Mouse (Mus musculus) hindbrain, embryonic 13.5 days (tissue): Measurements from ENCODE around the gene Irf3. TPM values are rescaled to one million over a fixed set of nuclear protein-coding genes. Genes with fewer than 3 reads are reported as not detected.

Experiments
- ATAC-seq: fragments of 200-750 bp; cut with Nextera tagmentation; 2 replicates; pipeline ENCODE4 v1.8.0; 2017; ENCODE audit warnings: moderate TSS enrichment; ENCODE audit not compliant: low FRiP score
- H3K27ac ChIP-seq: fragments of 300-500 bp; sonication (generic); 2 replicates; pipeline ENCODE4 v1.5.1; 2015; ENCODE audit warnings: inconsistent platforms, mild to moderate bottlenecking, moderate library complexity
- H3K27me3 ChIP-seq: fragments of 300-500 bp; sonication (generic); 2 replicates; pipeline ENCODE4 v1.6.1; 2015; ENCODE audit warnings: mild to moderate bottlenecking, inconsistent platforms
- H3K36me3 ChIP-seq: fragments of 300-500 bp; sonication (generic); 2 replicates; pipeline ENCODE4 v1.6.1; 2015; ENCODE audit warnings: mild to moderate bottlenecking, inconsistent platforms
- H3K4me1 ChIP-seq: fragments of 300-500 bp; sonication (generic); replicated peaks from 2 replicates; pipeline ENCODE4 v1.6.1; 2015; ENCODE audit warnings: inconsistent platforms
- H3K4me2 ChIP-seq: fragments of 300-500 bp; sonication (generic); 2 replicates; pipeline ENCODE4 v1.6.1; 2015; ENCODE audit warnings: inconsistent platforms, mild to moderate bottlenecking, moderate library complexity
- H3K4me3 ChIP-seq: fragments of 300-500 bp; sonication (generic); 2 replicates; pipeline ENCODE4 v1.5.1; 2015; ENCODE audit warnings: mild to moderate bottlenecking, inconsistent platforms
- H3K9ac ChIP-seq: fragments of 300-500 bp; sonication (generic); 2 replicates; pipeline ENCODE4 v1.6.1; 2015; ENCODE audit warnings: mild to moderate bottlenecking, inconsistent platforms
- H3K9me3 ChIP-seq: fragments of 300-500 bp; sonication (generic); 2 replicates; pipeline ENCODE4 v1.6.1; 2016; ENCODE audit warnings: inconsistent platforms
- WGBS: fragments of 180-500 bp; shearing (Covaris S2); methylation state at CpG from one replicate; pipeline ENCODE4 v1.1.7; 2015; 5-methylcytosine and 5-hydroxymethylcytosine counted together
- polyA plus RNA-seq: library from polyadenylated mRNA; unstranded; fragments of >200 nt; fragmentation: Nextera tagmentation; extraction: Ambion mirVana; gene quantifications from 2 replicates; pipeline ENCODE4 v1.2.1, GENCODE M21; 2015

Gene Irf3
- polyA plus RNA-seq, 1 experiment from 2014 or later, result 66.7 TPM

DNA sequence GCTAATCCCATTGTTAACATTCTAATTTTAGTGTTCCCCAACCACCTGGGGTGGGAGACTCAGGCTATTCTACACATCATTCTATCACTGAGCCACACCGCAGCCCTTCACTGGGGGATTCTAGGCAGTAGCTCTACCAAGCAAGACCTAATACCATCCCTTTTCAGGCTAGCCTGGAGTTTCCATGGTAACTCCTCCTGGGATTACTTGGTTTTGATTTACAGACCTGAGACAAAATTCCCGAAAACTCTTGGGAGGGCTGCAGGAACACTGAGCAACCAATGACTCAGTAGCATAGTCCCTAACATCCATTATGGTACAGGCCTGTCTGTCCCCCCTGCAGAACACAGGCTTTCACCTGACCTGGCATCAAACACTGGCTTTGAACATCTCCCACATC is 28.8 kb downstream of the Irf3 start:
- Histone ChIP-seq H3K4me3 (no peak overlapping the region), H3K4me1 (peaks cover 15% of the 10 kb centered on the region), H3K27me3 (no peaks in the 10 kb centered on the region), H3K9ac (no peak overlapping the region), H3K9me3 (no peaks in the 10 kb centered on the region), H3K36me3 (peaks cover 49% of the 10 kb centered on the region), H3K27ac (peak overlapping the region; percentile 42), H3K4me2 (no peak overlapping the region)
- 42% methylated on average over 2 of the region's 2 CpGs for WGBS
- ATAC-seq, result peak; percentile 46; the same call in 1 of the 2 replicates

GRCm38 (mm10) chr7:45027761-45028160 is 30.3 kb downstream of the Irf3 start:
- 87% methylated on average over 9 of the region's 9 CpGs for WGBS
- H3K36me3 ChIP-seq, result peaks cover 64% of the 10 kb centered on the region

DNA sequence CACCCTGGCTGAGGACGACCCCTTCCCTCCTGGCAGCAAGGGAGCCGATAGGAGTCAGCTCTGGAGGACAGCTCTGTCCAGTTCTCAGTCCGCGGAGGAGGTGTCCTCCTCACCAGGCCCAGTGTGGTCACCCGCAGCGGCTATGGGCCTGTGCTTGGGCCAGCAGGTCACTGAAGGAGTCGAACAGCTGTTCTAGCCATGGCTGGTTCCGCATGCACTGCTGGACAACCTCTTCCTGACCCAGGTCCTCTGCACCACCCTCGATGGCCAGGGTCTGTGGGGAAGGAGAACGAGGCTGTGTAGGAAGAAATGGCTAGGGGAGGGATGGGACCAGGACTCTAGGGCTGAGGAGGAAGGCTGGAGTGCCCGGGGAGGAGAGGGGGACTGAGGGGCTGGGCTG is 30.9 kb downstream of the Irf3 start:
- Histone ChIP-seq H3K4me3 (no peak overlapping the region), H3K27ac (no peak overlapping the region), H3K9ac (no peak overlapping the region), H3K9me3 (no peaks in the 10 kb centered on the region), H3K4me1 (peaks cover 15% of the 10 kb centered on the region), H3K4me2 (no peak overlapping the region), H3K36me3 (peaks cover 70% of the 10 kb centered on the region), H3K27me3 (no peaks in the 10 kb centered on the region)
- 91% methylated on average over 11 of the region's 11 CpGs for WGBS
- no peak for ATAC-seq

More at GRCm38 (mm10) chr7:45027761-45028160, 30.3 kb downstream of the Irf3 start:
- Histone ChIP-seq H3K27me3 (no peaks in the 10 kb centered on the region), H3K9me3 (no peaks in the 10 kb centered on the region), H3K27ac (no peak overlapping the region), H3K4me1 (peaks cover 15% of the 10 kb centered on the region), H3K4me2 (no peak overlapping the region), H3K9ac (no peak overlapping the region), H3K4me3 (no peak overlapping the region)
- no peak for ATAC-seq

DNA sequence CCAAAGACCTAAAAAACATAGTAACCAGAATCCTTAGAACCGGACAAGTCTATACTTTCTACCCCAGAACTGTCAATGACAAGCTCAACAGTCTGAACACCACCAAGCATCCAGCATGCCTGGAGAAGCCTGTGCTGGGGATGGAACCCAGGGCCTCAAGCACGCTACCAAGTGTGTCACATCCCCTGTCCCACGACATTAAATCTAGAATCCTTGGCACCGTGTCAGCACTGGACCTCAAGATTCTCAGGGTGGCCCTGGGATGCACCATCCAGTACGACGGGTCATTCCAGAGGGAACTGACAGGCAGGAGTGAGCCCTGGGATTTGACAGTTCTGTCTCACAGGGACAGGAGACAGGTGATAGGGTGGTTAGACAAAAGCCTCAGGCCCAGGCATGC is 32.5 kb downstream of the Irf3 start:
- no peak overlapping the region for H3K4me3 ChIP-seq
- no peaks in the 10 kb centered on the region for H3K27me3 ChIP-seq
- no peak overlapping the region for H3K27ac ChIP-seq
- no peak for ATAC-seq
- H3K9me3 ChIP-seq, result no peaks in the 10 kb centered on the region
- peaks cover 15% of the 10 kb centered on the region for H3K4me1 ChIP-seq
- 0 out of 2 replicates have a peak overlapping the region, but pooled peaks have one; percentile 13 for H3K9ac ChIP-seq
- H3K4me2 ChIP-seq, result no peak overlapping the region
- 92% methylated on average over 6 of the region's 6 CpGs for WGBS
- H3K36me3 ChIP-seq, result peaks cover 86% of the 10 kb centered on the region

DNA sequence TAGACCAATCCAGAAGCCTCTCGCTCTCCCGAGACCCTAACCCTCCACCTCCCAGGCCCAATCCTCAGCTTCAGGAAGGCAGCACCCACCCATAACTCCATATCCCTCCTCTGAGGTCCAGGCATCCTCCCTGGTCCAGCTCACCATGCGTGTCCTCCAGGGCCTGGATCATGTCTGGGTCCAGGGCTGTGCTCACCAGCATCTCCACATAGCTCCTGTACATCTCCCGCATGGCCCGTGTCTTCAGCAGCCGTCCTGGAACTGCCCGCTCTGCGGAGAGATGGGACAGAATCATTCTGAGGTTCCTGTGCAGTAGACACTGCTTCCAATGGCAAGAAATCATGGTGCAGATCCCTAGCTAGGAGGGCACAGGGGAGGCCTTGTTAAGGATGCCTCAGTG is 33.4 kb downstream of the Irf3 start:
- Histone ChIP-seq H3K9me3 (no peaks in the 10 kb centered on the region), H3K36me3 (peaks cover 95% of the 10 kb centered on the region), H3K4me3 (no peak overlapping the region), H3K4me1 (peaks cover 12% of the 10 kb centered on the region), H3K27me3 (no peaks in the 10 kb centered on the region), H3K9ac (0 out of 2 replicates have a peak overlapping the region, but pooled peaks have one; percentile 20), H3K4me2 (no peak overlapping the region), H3K27ac (no peak overlapping the region)
- 99% methylated on average over 8 of the region's 8 CpGs for WGBS
- ATAC-seq, result no peak

DNA sequence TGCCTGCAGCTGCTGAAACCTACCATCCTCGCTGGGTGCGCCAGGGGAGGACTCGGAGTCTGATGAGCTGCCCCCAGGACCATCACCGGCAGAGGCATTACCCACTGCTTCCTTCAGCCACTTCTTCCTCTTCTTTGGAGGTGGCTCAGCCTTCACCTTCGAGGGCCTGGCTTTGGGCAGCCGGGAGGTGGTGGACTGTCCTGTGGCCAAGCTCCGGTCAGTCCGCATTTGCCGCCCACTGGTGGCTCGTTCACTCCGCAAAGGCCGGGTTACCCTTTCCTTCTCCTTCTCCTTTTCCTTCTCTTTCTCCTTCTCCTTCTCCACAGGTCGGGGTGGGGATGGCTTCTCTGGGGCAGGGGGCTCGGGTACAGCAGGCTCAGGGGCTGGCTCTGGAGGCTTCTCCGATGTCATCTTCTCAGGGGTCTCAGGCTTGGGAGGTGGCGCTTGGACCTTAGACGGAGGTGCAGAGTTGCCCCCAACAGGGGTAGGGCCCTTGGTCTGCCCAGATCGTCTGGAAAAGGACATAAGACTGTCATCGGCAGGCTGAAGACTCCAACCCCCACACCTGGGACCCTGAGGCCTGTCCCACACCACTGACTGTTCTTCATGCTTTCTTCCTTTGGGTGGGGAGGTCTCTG is 36.4 kb downstream of the Irf3 start:
- Histone ChIP-seq H3K4me1 (no peaks in the 10 kb centered on the region), H3K36me3 (peaks cover 99% of the 10 kb centered on the region), H3K9ac (no peak overlapping the region), H3K27me3 (no peaks in the 10 kb centered on the region), H3K4me3 (no peak overlapping the region), H3K9me3 (no peaks in the 10 kb centered on the region), H3K27ac (no peak overlapping the region), H3K4me2 (no peak overlapping the region)
- no peak for ATAC-seq
- 94% methylated on average over 19 of the region's 19 CpGs for WGBS

- H3K4me1 ChIP-seq, result no peaks in the 10 kb centered on the region
- WGBS, result 96% methylated on average over 3 of the region's 3 CpGs
Measured at GRCm38 (mm10) chr7:45035631-45036030, 38.2 kb downstream of the Irf3 start.

DNA sequence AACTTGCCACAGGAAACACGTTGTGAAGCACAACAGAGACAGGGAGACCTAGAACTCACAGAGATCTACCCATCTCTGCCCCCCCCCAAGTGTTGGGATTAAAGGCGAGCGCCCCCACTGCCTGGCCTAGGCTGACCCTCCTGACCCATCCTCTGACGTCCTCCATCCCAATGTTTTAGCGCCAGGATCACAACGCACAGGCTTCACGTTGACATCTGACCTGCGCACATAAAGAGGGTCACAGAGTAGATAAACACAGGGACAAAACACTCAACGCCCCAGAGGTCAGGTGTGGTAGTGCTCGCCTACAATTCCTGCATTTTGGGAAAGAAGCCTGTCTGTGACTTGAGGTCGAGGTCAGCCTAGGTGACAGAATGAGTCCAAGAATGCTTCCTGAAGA is 39.3 kb downstream of the Irf3 start:
- Histone ChIP-seq H3K4me2 (no peak overlapping the region), H3K36me3 (peaks cover 99% of the 10 kb centered on the region), H3K4me1 (no peaks in the 10 kb centered on the region), H3K9ac (no peak overlapping the region), H3K4me3 (no peak overlapping the region), H3K9me3 (no peaks in the 10 kb centered on the region), H3K27me3 (no peaks in the 10 kb centered on the region), H3K27ac (no peak overlapping the region)
- WGBS, result 90% methylated on average over 11 of the region's 11 CpGs
- ATAC-seq, result no peak

More at GRCm38 (mm10) chr7:45035631-45036030, 38.2 kb downstream of the Irf3 start:
- Histone ChIP-seq H3K9me3 (no peaks in the 10 kb centered on the region), H3K4me3 (no peak overlapping the region), H3K9ac (no peak overlapping the region), H3K27me3 (no peaks in the 10 kb centered on the region), H3K4me2 (no peak overlapping the region), H3K36me3 (peaks cover 99% of the 10 kb centered on the region), H3K27ac (no peak overlapping the region)
- ATAC-seq, result no peak

DNA sequence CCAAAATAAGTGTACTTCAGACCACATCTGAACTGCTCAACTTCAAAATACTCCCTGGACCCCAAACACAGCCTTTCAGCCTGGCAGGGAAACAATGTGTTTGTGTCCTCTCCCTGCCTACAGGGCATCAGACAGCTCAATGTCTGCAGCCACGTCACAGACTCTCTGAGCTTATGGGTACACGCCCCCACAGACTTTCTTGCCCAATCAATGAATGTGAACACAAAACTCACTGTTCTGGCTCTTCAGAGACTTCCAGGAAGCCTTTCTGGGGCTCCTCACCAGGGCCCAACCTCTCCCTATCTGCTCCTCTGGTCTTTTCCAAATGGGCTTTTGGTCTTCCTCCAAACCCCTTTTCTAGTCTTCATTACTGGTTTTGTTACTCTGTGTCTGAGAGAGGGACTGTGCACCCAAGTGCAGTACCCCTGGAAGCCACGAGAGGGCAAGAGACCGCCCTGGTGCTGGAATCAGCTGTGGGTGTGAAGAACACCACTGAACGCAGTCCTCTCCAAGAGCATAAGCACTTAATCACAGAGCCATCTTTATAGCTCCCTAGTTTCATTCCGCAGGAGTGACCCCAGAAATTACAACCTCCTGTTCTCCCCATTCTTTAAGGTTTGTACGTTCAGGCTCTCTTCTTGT is 40.4 kb downstream of the Irf3 start:
- H3K36me3 ChIP-seq, result peaks cover 99% of the 10 kb centered on the region
- no peaks in the 10 kb centered on the region for H3K4me1 ChIP-seq
- no peak overlapping the region for H3K4me3 ChIP-seq
- H3K27ac ChIP-seq, result no peak overlapping the region
- H3K9ac ChIP-seq, result no peak overlapping the region
- no peaks in the 10 kb centered on the region for H3K27me3 ChIP-seq
- WGBS, result 70% methylated on average over 7 of the region's 7 CpGs
- H3K9me3 ChIP-seq, result no peaks in the 10 kb centered on the region
- no peak overlapping the region for H3K4me2 ChIP-seq
- ATAC-seq, result no peak

GRCm38 (mm10) chr7:45038411-45038810 is 41.0 kb downstream of the Irf3 start:
- WGBS, result 99% methylated on average over 9 of the region's 9 CpGs
- no peaks in the 10 kb centered on the region for H3K9me3 ChIP-seq
- no peaks in the 10 kb centered on the region for H3K4me1 ChIP-seq
- H3K4me3 ChIP-seq, result no peak overlapping the region
- H3K27ac ChIP-seq, result no peak overlapping the region
- H3K27me3 ChIP-seq, result no peaks in the 10 kb centered on the region
- no peak for ATAC-seq
- H3K4me2 ChIP-seq, result no peak overlapping the region
- peaks cover 99% of the 10 kb centered on the region for H3K36me3 ChIP-seq
- H3K9ac ChIP-seq, result no peak overlapping the region

DNA sequence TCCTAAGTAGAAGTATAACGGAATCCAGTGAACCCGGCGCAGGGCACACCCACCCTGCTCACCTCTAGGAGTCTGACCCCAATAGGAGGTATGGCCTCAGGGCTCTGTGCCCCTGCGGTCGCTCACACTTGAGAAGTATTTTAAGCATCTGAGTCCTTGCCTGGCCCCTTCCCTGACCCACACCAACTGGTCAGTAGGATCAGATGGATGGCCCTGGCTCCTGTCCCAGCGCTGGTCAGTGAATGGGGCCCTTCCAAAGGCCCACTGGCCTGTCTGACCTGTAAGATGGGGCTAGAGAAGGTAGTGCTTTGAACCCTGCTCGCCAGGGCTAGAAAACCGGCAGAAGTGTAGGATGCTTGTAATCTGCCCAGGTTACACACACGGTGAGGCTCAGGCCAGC is 43.4 kb downstream of the Irf3 start:
- no peak overlapping the region for H3K4me2 ChIP-seq
- no peak overlapping the region for H3K4me3 ChIP-seq
- no peak overlapping the region for H3K27ac ChIP-seq
- no peaks in the 10 kb centered on the region for H3K27me3 ChIP-seq
- WGBS, result 96% methylated on average over 9 of the region's 9 CpGs
- no peak overlapping the region for H3K9ac ChIP-seq
- H3K4me1 ChIP-seq, result no peaks in the 10 kb centered on the region
- H3K9me3 ChIP-seq, result no peaks in the 10 kb centered on the region
- ATAC-seq, result no peak
- H3K36me3 ChIP-seq, result peaks cover 99% of the 10 kb centered on the region

- 96% methylated on average over 14 of the region's 14 CpGs for WGBS
- no peak overlapping the region for H3K4me3 ChIP-seq
Measured at GRCm38 (mm10) chr7:45043307-45043706, 45.9 kb downstream of the Irf3 start.

DNA sequence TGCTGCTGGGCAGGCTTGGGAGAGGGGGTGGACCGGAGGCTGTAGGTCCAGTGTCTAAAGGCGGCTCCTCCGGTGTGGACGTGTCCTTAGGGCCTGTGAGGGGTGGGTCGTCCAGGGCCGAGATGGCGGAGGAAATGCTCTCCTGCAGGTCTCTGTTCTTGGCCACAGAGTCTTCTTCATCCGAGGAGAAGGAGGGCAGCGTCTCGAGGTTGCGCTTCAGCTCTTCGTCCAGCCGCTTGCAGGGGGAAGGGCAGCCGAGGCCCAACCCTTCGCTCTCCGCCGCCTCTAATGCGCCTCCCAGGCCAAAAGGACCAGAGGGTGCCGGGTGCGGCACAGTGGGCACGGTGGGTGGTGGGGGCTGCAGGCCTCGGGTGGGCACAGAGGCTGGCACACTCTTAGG is 48.3 kb downstream of the Irf3 start:
- no peak for ATAC-seq
- Histone ChIP-seq H3K4me3 (no peak overlapping the region), H3K36me3 (peaks cover 96% of the 10 kb centered on the region), H3K9ac (no peak overlapping the region), H3K4me1 (peaks cover 24% of the 10 kb centered on the region), H3K27me3 (no peaks in the 10 kb centered on the region), H3K4me2 (no peak overlapping the region), H3K27ac (no peak overlapping the region), H3K9me3 (no peaks in the 10 kb centered on the region)
- WGBS, result 95% methylated on average over 22 of the region's 22 CpGs

More at GRCm38 (mm10) chr7:45043307-45043706, 45.9 kb downstream of the Irf3 start:
- no peak overlapping the region for H3K27ac ChIP-seq
- no peaks in the 10 kb centered on the region for H3K27me3 ChIP-seq
- no peak overlapping the region for H3K9ac ChIP-seq
- peaks cover 99% of the 10 kb centered on the region for H3K36me3 ChIP-seq
- H3K4me2 ChIP-seq, result no peak overlapping the region
- no peak for ATAC-seq
- no peaks in the 10 kb centered on the region for H3K9me3 ChIP-seq
- peaks cover 6% of the 10 kb centered on the region; the same call in 1 of the 2 replicates for H3K4me1 ChIP-seq
